ENCODE assay signal across 33 mouse cellular contexts in genomic region chr6:14574607-14575006, GRCm38 (mm10).
"Had no signal": no experiment of that assay in that cellular context is flagged by ENCODE, and none has a peak within 500 bp of the region (broad histone marks: within the 10 kb centered on the region; RNA-seq: fewer than 3 reads in every experiment).

No protein-coding gene starts in this region.

- H3K4me3 ChIP-seq: heart, embryonic 10.5 days; heart, embryonic 12.5 days; heart, embryonic 13.5 days; heart, embryonic 15.5 days; hindbrain, embryonic 10.5 days; hindbrain, embryonic 12.5 days; hindbrain, embryonic 13.5 days; hindbrain, embryonic 15.5 days; kidney, embryonic 15.5 days; layer of hippocampus, adult 2 months; left cerebral cortex, adult 2 months had no signal

- H3K4me2 ChIP-seq: heart, embryonic 11.5 days; heart, embryonic 12.5 days; heart, embryonic 13.5 days; heart, embryonic 15.5 days; hindbrain, embryonic 12.5 days; hindbrain, embryonic 13.5 days; hindbrain, embryonic 14.5 days; hindbrain, embryonic 15.5 days; kidney, embryonic 15.5 days had no signal

- ATAC-seq: hindbrain, embryonic 16.5 days; hindbrain, postnatal 0 days; inflammation-experienced regulatory T-cells, adult 6 months had no signal

- H3K36me3 ChIP-seq: heart, embryonic 10.5 days; heart, embryonic 12.5 days; heart, embryonic 13.5 days; heart, embryonic 15.5 days; hindbrain, embryonic 10.5 days; hindbrain, embryonic 12.5 days; hindbrain, embryonic 13.5 days; hindbrain, embryonic 15.5 days; kidney, embryonic 15.5 days had no signal

- H3K9ac ChIP-seq: heart, embryonic 12.5 days; heart, embryonic 13.5 days; heart, embryonic 15.5 days; hindbrain, embryonic 12.5 days; hindbrain, embryonic 13.5 days; hindbrain, embryonic 14.5 days; hindbrain, embryonic 15.5 days; kidney, embryonic 15.5 days had no signal

- H3K27ac ChIP-seq: heart, embryonic 10.5 days; heart, embryonic 13.5 days; heart, embryonic 15.5 days; hindbrain, embryonic 10.5 days; hindbrain, embryonic 12.5 days; hindbrain, embryonic 13.5 days; hindbrain, embryonic 14.5 days; hindbrain, embryonic 15.5 days; hindbrain, postnatal 0 days; kidney, embryonic 15.5 days; kidney, postnatal 0 days; layer of hippocampus, adult 2 months; left cerebral cortex, adult 2 months had no signal

- H3K4me1 ChIP-seq: heart, embryonic 10.5 days; heart, embryonic 12.5 days; heart, embryonic 13.5 days; heart, embryonic 15.5 days; hindbrain, embryonic 10.5 days; hindbrain, embryonic 12.5 days; hindbrain, embryonic 13.5 days; hindbrain, embryonic 15.5 days; kidney, embryonic 15.5 days had no signal

- H3K9me3 ChIP-seq: heart, embryonic 10.5 days; heart, embryonic 12.5 days; heart, embryonic 13.5 days; heart, embryonic 15.5 days; hindbrain, embryonic 10.5 days; hindbrain, embryonic 12.5 days; hindbrain, embryonic 13.5 days; hindbrain, embryonic 15.5 days; kidney, embryonic 15.5 days had no signal

- DNase-seq: heart, postnatal 10 days; heart, postnatal 14 days; heart, postnatal 36 days; heart, postnatal 4 days; kidney, adult 11 months; kidney, adult 18-20 months; kidney, adult 2 months; kidney, adult 8-10 months; kidney, adult 9 months; kidney, postnatal 10 days; kidney, postnatal 14 days; kidney, postnatal 25 days; kidney, postnatal 36 days; kidney, postnatal 4 days; layer of hippocampus, adult 9-11 months; layer of hippocampus, postnatal 36 days had no signal

- H3K27me3 ChIP-seq: heart, embryonic 12.5 days; heart, embryonic 13.5 days; heart, embryonic 15.5 days; hindbrain, embryonic 12.5 days; hindbrain, embryonic 13.5 days; hindbrain, embryonic 15.5 days; kidney, embryonic 15.5 days had no signal
